In the genomic region with DNA sequence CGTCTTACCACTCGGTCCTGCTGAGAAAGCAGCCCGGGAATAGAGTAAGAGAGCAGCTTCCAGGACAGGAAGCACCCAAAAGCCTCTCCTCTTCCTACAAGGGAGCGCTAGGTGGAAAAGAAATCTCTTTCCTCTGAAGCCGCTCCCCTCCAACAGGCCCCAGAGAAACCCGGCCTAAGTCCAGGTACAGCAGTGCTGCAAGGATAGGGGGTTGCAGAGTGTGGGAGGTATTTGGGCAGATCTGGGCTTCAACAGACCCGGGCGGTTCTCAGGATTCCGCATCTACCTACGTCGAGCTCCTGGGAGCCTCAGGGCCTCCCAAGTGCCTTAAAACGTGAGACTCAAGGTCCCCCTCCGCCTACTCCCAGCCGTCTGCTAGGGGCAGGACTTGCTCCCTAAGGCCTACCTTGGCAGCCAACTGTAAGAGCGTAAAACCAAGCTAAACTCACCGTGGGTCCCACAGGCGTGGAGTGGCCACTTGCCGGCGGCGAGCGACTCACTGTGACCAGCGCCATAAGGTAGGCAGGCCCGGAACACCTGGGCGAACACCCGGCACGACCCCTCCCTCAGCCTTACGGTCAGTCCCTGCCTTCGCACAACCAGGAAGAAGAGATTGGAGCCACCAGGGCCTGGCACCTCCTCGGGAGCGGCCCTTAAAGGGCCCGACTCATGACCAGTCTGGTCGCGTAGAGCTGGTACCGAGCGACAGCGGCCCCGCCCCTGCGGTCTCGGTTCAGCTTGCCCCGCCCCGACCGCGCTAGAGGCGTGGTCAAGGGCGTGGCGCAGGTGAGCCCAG, we compare ENCODE assay signal across 8 mouse cellular contexts. TPM values are rescaled to one million over a fixed set of nuclear protein-coding genes. Genes with fewer than 3 reads are reported as not detected.
DNase-seq lines count a peak whose midpoint lies in the region; ATAC-seq lines count a peak whose summit lies in the region.

TSS of gene Ssh3 (minus strand) at position 615 of the 796 bp plus-strand sequence.

- DNase-seq in neural tube, embryonic 11.5 days (ENCODE audit: low spot score): peak; percentile 27
- no peak for DNase-seq in neural tube, embryonic 10.5 days (ENCODE audit: extremely low spot score, low spot score)
- peak; percentile 98 for DNase-seq in heart, adult 11 months
- peak; percentile 94 for DNase-seq in kidney, adult 11 months
- peak; percentile 53 for DNase-seq in limb, embryonic 11.5 days (ENCODE audit: low spot score)
- peak; percentile 41 to 60 for DNase-seq in spleen, postnatal 14 days (ENCODE audit: low spot score in 2 of 2)

- H3K4me2 ChIP-seq in neural tube, embryonic 11.5 days (ENCODE audit: low read depth): peak within 1 kb of the TSS; percentile 43
- peak within 1 kb of the TSS; percentile 69 for H3K4me2 ChIP-seq in embryonic facial prominence, embryonic 12.5 days (replicated peaks)
- H3K4me2 ChIP-seq in limb, embryonic 11.5 days (ENCODE audit: low read depth, severe bottlenecking): peak within 1 kb of the TSS; percentile 69
- H3K4me2 ChIP-seq in midbrain, embryonic 12.5 days (replicated peaks): peak within 1 kb of the TSS; percentile 49

- H3K4me3 ChIP-seq in neural tube, embryonic 11.5 days (ENCODE audit: low read depth, low read length): peak within 1 kb of the TSS; percentile 29
- peak within 1 kb of the TSS; percentile 45 for H3K4me3 ChIP-seq in embryonic facial prominence, embryonic 12.5 days
- H3K4me3 ChIP-seq in limb, embryonic 11.5 days (ENCODE audit: low read depth, low read length): peak within 1 kb of the TSS; percentile 36
- H3K4me3 ChIP-seq in midbrain, embryonic 12.5 days: peak within 1 kb of the TSS; percentile 33

- H3K4me1 ChIP-seq in neural tube, embryonic 11.5 days (ENCODE audit: control insufficient read depth, insufficient read depth, low read length): peaks cover 4% of the 10 kb centered on the region
- H3K4me1 ChIP-seq in embryonic facial prominence, embryonic 12.5 days: peaks cover 4% of the 10 kb centered on the region
- 0 out of 2 replicates have a peak, but pooled peaks cover 6% of the 10 kb centered on the region for H3K4me1 ChIP-seq in limb, embryonic 11.5 days (ENCODE audit: control insufficient read depth, insufficient read depth, low read length)
- peaks cover 11% of the 10 kb centered on the region for H3K4me1 ChIP-seq in midbrain, embryonic 12.5 days

- H3K27me3 ChIP-seq in neural tube, embryonic 11.5 days (ENCODE audit: control insufficient read depth, insufficient read depth, low read length): peaks cover 17% of the 10 kb centered on the region
- peaks cover 37% of the 10 kb centered on the region for H3K27me3 ChIP-seq in embryonic facial prominence, embryonic 12.5 days
- H3K27me3 ChIP-seq in limb, embryonic 11.5 days (ENCODE audit: control insufficient read depth, insufficient read depth, low read length): peaks cover 25% of the 10 kb centered on the region
- peaks cover 49% of the 10 kb centered on the region for H3K27me3 ChIP-seq in midbrain, embryonic 12.5 days

- WGBS in neural tube, embryonic 11.5 days: 6% methylated on average over 46 of the region's 46 CpGs
- 4% methylated on average over 46 of the region's 46 CpGs for WGBS in embryonic facial prominence, embryonic 12.5 days
- WGBS in limb, embryonic 11.5 days: 5% methylated on average over 46 of the region's 46 CpGs
- WGBS in midbrain, embryonic 12.5 days: 8% methylated on average over 46 of the region's 46 CpGs

- ATAC-seq in neural tube, embryonic 11.5 days (ENCODE audit: insufficient read depth, low FRiP score, low TSS enrichment): no peak
- ATAC-seq in embryonic facial prominence, embryonic 12.5 days (ENCODE audit: insufficient number of reproducible peaks, insufficient read depth, low FRiP score, low TSS enrichment): peak; percentile 58; the same call in 1 of the 2 replicates
- ATAC-seq in limb, embryonic 11.5 days (ENCODE audit: insufficient number of reproducible peaks, low FRiP score, low TSS enrichment, low read depth): peak; percentile 67
- ATAC-seq in midbrain, embryonic 12.5 days (ENCODE audit: low FRiP score, low read depth): no peak

- H3K9me3 ChIP-seq in neural tube, embryonic 11.5 days (ENCODE audit: control insufficient read depth, low read length): no peaks in the 10 kb centered on the region
- no peaks in the 10 kb centered on the region for H3K9me3 ChIP-seq in embryonic facial prominence, embryonic 12.5 days
- H3K9me3 ChIP-seq in limb, embryonic 11.5 days (ENCODE audit: control insufficient read depth, low read length): no peaks in the 10 kb centered on the region
- no peaks in the 10 kb centered on the region for H3K9me3 ChIP-seq in midbrain, embryonic 12.5 days

- no peaks in the 10 kb centered on the region for H3K36me3 ChIP-seq in neural tube, embryonic 11.5 days (ENCODE audit: control insufficient read depth, insufficient read depth, low read length)
- H3K36me3 ChIP-seq in embryonic facial prominence, embryonic 12.5 days: 0 out of 2 replicates have a peak, but pooled peaks cover 3% of the 10 kb centered on the region
- H3K36me3 ChIP-seq in limb, embryonic 11.5 days (ENCODE audit: control insufficient read depth, insufficient read depth, low read length): no peaks in the 10 kb centered on the region
- peaks cover 7% of the 10 kb centered on the region for H3K36me3 ChIP-seq in midbrain, embryonic 12.5 days

- H3K27ac ChIP-seq in neural tube, embryonic 11.5 days (ENCODE audit: low read depth, low read length): no peak within 1 kb of the TSS
- H3K27ac ChIP-seq in embryonic facial prominence, embryonic 12.5 days: no peak within 1 kb of the TSS
- no peak within 1 kb of the TSS for H3K27ac ChIP-seq in limb, embryonic 11.5 days (replicated peaks; ENCODE audit: low read depth, low read length)
- H3K27ac ChIP-seq in midbrain, embryonic 12.5 days (replicated peaks): no peak within 1 kb of the TSS

- H3K9ac ChIP-seq in neural tube, embryonic 11.5 days (ENCODE audit: low read length): no peak within 1 kb of the TSS
- H3K9ac ChIP-seq in embryonic facial prominence, embryonic 12.5 days: peak within 1 kb of the TSS; percentile 43
- H3K9ac ChIP-seq in limb, embryonic 11.5 days (ENCODE audit: low read length): peak within 1 kb of the TSS; percentile 47
- H3K9ac ChIP-seq in midbrain, embryonic 12.5 days (replicated peaks): 0 out of 2 replicates have a peak within 1 kb of the TSS, but pooled peaks have one; percentile 4

RNA-seq across cellular contexts. Expression of gene Ssh3, which starts in this region (rescaled TPM):
- polyA plus RNA-seq in neural tube, embryonic 11.5 days (2014; fragmentation: Nextera tagmentation; extraction: Ambion mirVana): 2.3 and 3.6 TPM in 2 replicates
- polyA plus RNA-seq in embryonic facial prominence, embryonic 12.5 days (2016; fragmentation: Nextera tagmentation; extraction: Ambion mirVana): 11.1 and 11.5 TPM in 2 replicates
- 4.2 and 4.4 TPM in 2 replicates for polyA plus RNA-seq in limb, embryonic 11.5 days (2014; fragmentation: Nextera tagmentation; extraction: Ambion mirVana)
- 6.0 and 7.5 TPM in 2 replicates for polyA plus RNA-seq in midbrain, embryonic 12.5 days (2016; fragmentation: Nextera tagmentation; extraction: Ambion mirVana)

Comparison
In these comparisons a context has a peak if more than half of its experiments do, and no peak if none do; other contexts are left out.
1. ATAC-seq: peak in embryonic facial prominence, embryonic 12.5 days (single experiment) and limb, embryonic 11.5 days (single experiment); none in neural tube, embryonic 11.5 days (single experiment) and midbrain, embryonic 12.5 days (single experiment).
2. Peak in every context shown above with its lines, with median percentiles within 50 percentile points of each other: H3K4me2 ChIP-seq and H3K4me3 ChIP-seq.